Mouse (Mus musculus) heart, embryonic 16.5 days (tissue): ENCODE data around the gene Arhgap32. TPM values are rescaled to one million over a fixed set of nuclear protein-coding genes. Genes with fewer than 3 reads are reported as not detected.

ENCODE experiments used
- ATAC-seq: fragments of 200-750 bp; cut with Nextera tagmentation; replicated peaks from 2 replicates; pipeline ENCODE4 v1.8.0; 2017; ENCODE audit warnings: moderate number of reproducible peaks; ENCODE audit not compliant: insufficient read depth, low FRiP score; ENCODE audit errors: extremely low read depth
- H3K27ac ChIP-seq: fragments of 300-500 bp; sonication (generic); 2 replicates; pipeline ENCODE4 v1.5.1; 2014; ENCODE audit warnings: mild to moderate bottlenecking, low read length, control low read depth, moderate library complexity
- H3K27me3 ChIP-seq: fragments of 300-500 bp; sonication (generic); 2 replicates; pipeline ENCODE4 v1.6.1; 2014; ENCODE audit warnings: low read length, mixed read lengths; ENCODE audit not compliant: control insufficient read depth, insufficient read depth
- H3K36me3 ChIP-seq: fragments of 300-500 bp; sonication (generic); 2 replicates; pipeline ENCODE4 v1.6.1; 2014; ENCODE audit not compliant: control insufficient read depth, insufficient read depth
- H3K4me1 ChIP-seq: fragments of 300-500 bp; sonication (generic); 2 replicates; pipeline ENCODE4 v1.6.1; 2014; ENCODE audit warnings: low read length, mixed read lengths; ENCODE audit not compliant: control insufficient read depth, insufficient read depth
- H3K4me2 ChIP-seq: fragments of 300-500 bp; sonication (generic); 2 replicates; pipeline ENCODE4 v1.6.1; 2014; ENCODE audit warnings: low read depth, mild to moderate bottlenecking, control low read depth, low read length
- H3K4me3 ChIP-seq: fragments of 300-500 bp; sonication (generic); 2 replicates; pipeline ENCODE4 v1.5.1; 2014; ENCODE audit warnings: mild to moderate bottlenecking, control low read depth, low read length
- H3K9ac ChIP-seq: fragments of 300-500 bp; sonication (generic); 2 replicates; pipeline ENCODE4 v1.6.1; 2014; ENCODE audit warnings: low read length, control low read depth
- H3K9me3 ChIP-seq: fragments of 300-500 bp; sonication (generic); replicated peaks from 2 replicates; pipeline ENCODE4 v1.6.1; 2016; ENCODE audit warnings: low read length; ENCODE audit not compliant: control insufficient read depth
- WGBS: fragments of 180-500 bp; shearing (Covaris S2); extraction: QIAGEN DNeasy Blood & Tissue Kit; methylation state at CpG from one replicate; pipeline ENCODE4 v1.1.7; 2014; 5-methylcytosine and 5-hydroxymethylcytosine counted together
- polyA plus RNA-seq: library from polyadenylated mRNA; unstranded; fragments of >200 nt; fragmentation: Nextera tagmentation; extraction: Ambion mirVana; gene quantifications from 2 replicates; pipeline ENCODE4 v1.2.1, GENCODE M21; 2015

Gene Arhgap32
- polyA plus RNA-seq, 1 experiment from 2014 or later, result 2.8 TPM

- Histone ChIP-seq H3K4me1 (peaks cover 20% of the 10 kb centered on the region), H3K4me3 (0 out of 2 replicates have a peak overlapping the region, but pooled peaks have one; percentile 0), H3K9ac (peak overlapping the region; percentile 0; the same call in 1 of the 2 replicates), H3K36me3 (no peaks in the 10 kb centered on the region), H3K9me3 (no peaks in the 10 kb centered on the region), H3K4me2 (peak overlapping the region; percentile 36), H3K27me3 (no peaks in the 10 kb centered on the region), H3K27ac (peak overlapping the region; percentile 67)
- WGBS, result 31% methylated on average over 12 of the region's 12 CpGs
- ATAC-seq, result peak; percentile 83
Measured at GRCm38 (mm10) chr9:32146257-32146996, 30.5 kb downstream of the Arhgap32 start.

- 79% methylated on average over 3 of the region's 3 CpGs for WGBS
Measured at GRCm38 (mm10) chr9:32149241-32149640, 33.3 kb downstream of the Arhgap32 start.

GRCm38 (mm10) chr9:32149836-32150642, 34.1 kb downstream of the Arhgap32 start:
- Histone ChIP-seq H3K27me3 (no peaks in the 10 kb centered on the region), H3K4me2 (no peak overlapping the region), H3K36me3 (no peaks in the 10 kb centered on the region), H3K4me1 (peaks cover 12% of the 10 kb centered on the region), H3K4me3 (no peak overlapping the region), H3K27ac (no peak overlapping the region), H3K9ac (no peak overlapping the region), H3K9me3 (no peaks in the 10 kb centered on the region)
- WGBS, result 75% methylated on average over 11 of the region's 11 CpGs
- no peak for ATAC-seq

More at GRCm38 (mm10) chr9:32149241-32149640, 33.3 kb downstream of the Arhgap32 start:
- no peaks in the 10 kb centered on the region for H3K36me3 ChIP-seq
- H3K4me3 ChIP-seq, result no peak overlapping the region
- no peak overlapping the region for H3K27ac ChIP-seq
- no peaks in the 10 kb centered on the region for H3K9me3 ChIP-seq
- H3K4me1 ChIP-seq, result peaks cover 12% of the 10 kb centered on the region
- no peak overlapping the region for H3K4me2 ChIP-seq
- no peaks in the 10 kb centered on the region for H3K27me3 ChIP-seq
- no peak overlapping the region for H3K9ac ChIP-seq
- ATAC-seq, result no peak

- Histone ChIP-seq H3K9ac (no peak overlapping the region), H3K4me3 (no peak overlapping the region), H3K36me3 (no peaks in the 10 kb centered on the region), H3K27me3 (no peaks in the 10 kb centered on the region), H3K27ac (no peak overlapping the region), H3K4me2 (no peak overlapping the region), H3K4me1 (peaks cover 2% of the 10 kb centered on the region; the same call in 1 of the 2 replicates), H3K9me3 (no peaks in the 10 kb centered on the region)
- WGBS, result 83% methylated on average over 3 of the region's 3 CpGs
- no peak for ATAC-seq
Measured at GRCm38 (mm10) chr9:32154727-32155371, 38.9 kb downstream of the Arhgap32 start.

- WGBS, result 83% methylated on average over 4 of the region's 4 CpGs
- Histone ChIP-seq H3K27me3 (no peaks in the 10 kb centered on the region), H3K27ac (no peak overlapping the region), H3K9ac (no peak overlapping the region), H3K4me2 (no peak overlapping the region), H3K4me1 (peaks cover 12% of the 10 kb centered on the region), H3K9me3 (no peaks in the 10 kb centered on the region), H3K36me3 (no peaks in the 10 kb centered on the region), H3K4me3 (no peak overlapping the region)
- ATAC-seq, result no peak
Measured at GRCm38 (mm10) chr9:32156706-32157105, 40.8 kb downstream of the Arhgap32 start.

- no peak overlapping the region for H3K4me2 ChIP-seq
- no peaks in the 10 kb centered on the region for H3K27me3 ChIP-seq
- ATAC-seq, result no peak
- H3K27ac ChIP-seq, result no peak overlapping the region
- no peaks in the 10 kb centered on the region for H3K9me3 ChIP-seq
- whole genome bisulfite sequencing, result 49% methylated on average over 3 of the region's 3 CpGs
- no peak overlapping the region for H3K9ac ChIP-seq
- H3K36me3 ChIP-seq, result no peaks in the 10 kb centered on the region
- no peak overlapping the region for H3K4me3 ChIP-seq
- H3K4me1 ChIP-seq, result peaks cover 15% of the 10 kb centered on the region
Measured at GRCm38 (mm10) chr9:32157201-32157600, 41.3 kb downstream of the Arhgap32 start.

- 0 out of 2 replicates have a peak, but pooled peaks have one; percentile 41 for ATAC-seq
- Histone ChIP-seq H3K4me2 (no peak overlapping the region), H3K9me3 (no peaks in the 10 kb centered on the region), H3K27ac (no peak overlapping the region), H3K27me3 (no peaks in the 10 kb centered on the region), H3K4me1 (peaks cover 15% of the 10 kb centered on the region), H3K4me3 (no peak overlapping the region), H3K9ac (no peak overlapping the region), H3K36me3 (no peaks in the 10 kb centered on the region)
- WGBS, result 25% methylated on average over 3 of the region's 3 CpGs
Measured at GRCm38 (mm10) chr9:32158837-32159543, 43.1 kb downstream of the Arhgap32 start.

- no peaks in the 10 kb centered on the region for H3K27me3 ChIP-seq
- H3K27ac ChIP-seq, result no peak overlapping the region
- no peak overlapping the region for H3K4me3 ChIP-seq
- no peaks in the 10 kb centered on the region for H3K36me3 ChIP-seq
- H3K4me2 ChIP-seq, result no peak overlapping the region
- 69% methylated on average over 3 of the region's 3 CpGs for WGBS
- no peak for ATAC-seq
- peaks cover 15% of the 10 kb centered on the region for H3K4me1 ChIP-seq
- no peak overlapping the region for H3K9ac ChIP-seq
- H3K9me3 ChIP-seq, result no peaks in the 10 kb centered on the region
Measured at GRCm38 (mm10) chr9:32159724-32160123, 43.8 kb downstream of the Arhgap32 start.
